Mouse (Mus musculus): ENCODE data around the gene E430018J23Rik. TPM values are rescaled to one million over a fixed set of nuclear protein-coding genes. Genes with fewer than 3 reads are reported as not detected.
"Not testable (repeated sequence)": the region's sequence is repeated elsewhere in the genome, so short reads cannot be mapped to it uniquely, and the experiment has no call there.

The E430018J23Rik gene
- polyA plus RNA-seq, 1 experiment = 10.2 TPM

DNA sequence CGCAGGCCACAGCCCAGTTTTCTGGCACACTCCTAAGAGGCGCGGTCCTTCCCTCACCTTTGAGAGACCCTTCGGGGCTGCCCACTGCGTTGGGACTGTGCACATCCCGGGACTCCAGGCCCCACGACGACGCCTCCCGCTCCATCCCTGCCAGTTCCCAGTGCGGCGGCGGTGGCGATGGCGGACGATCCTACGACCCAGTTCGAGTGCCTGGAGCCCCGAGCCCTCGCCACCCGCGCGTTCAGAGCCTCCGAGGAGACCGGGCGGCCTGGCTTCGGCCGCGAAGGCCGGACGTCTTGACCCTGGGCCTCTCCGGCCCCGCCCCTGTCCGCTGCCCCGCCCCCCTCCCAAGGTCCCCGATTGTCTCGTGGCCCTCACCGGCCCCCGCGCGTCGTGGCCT is 48.3 kb downstream of the E430018J23Rik start:
- WGBS = 1% methylated on average over 41 of the region's 42 CpGs
- no peak for DNase-seq (ENCODE audit: low read depth, low spot score)

DNA sequence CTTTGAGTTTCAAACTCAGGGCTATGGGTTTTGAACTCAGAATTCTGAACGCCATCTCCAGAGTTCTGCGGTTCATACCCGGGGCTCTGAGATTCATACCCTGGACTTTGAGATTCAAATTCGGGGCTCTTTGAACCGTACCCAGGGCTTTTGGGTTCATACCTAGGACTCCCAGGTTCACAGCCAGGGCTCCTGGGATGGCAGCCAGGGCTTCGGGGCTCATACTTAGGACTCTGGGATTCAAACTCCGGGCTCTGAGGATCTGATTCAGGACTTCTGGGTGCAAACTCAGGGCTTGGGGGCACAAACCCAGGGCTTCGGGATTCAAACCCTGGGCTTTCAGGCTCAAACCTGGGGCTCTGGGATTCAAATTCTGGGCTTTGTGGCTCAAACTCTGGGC is 49.1 kb downstream of the E430018J23Rik start:
- DNase-seq (ENCODE audit: low read depth, low spot score) = no peak
- WGBS = 76% methylated on average over 8 of the region's 8 CpGs

DNA sequence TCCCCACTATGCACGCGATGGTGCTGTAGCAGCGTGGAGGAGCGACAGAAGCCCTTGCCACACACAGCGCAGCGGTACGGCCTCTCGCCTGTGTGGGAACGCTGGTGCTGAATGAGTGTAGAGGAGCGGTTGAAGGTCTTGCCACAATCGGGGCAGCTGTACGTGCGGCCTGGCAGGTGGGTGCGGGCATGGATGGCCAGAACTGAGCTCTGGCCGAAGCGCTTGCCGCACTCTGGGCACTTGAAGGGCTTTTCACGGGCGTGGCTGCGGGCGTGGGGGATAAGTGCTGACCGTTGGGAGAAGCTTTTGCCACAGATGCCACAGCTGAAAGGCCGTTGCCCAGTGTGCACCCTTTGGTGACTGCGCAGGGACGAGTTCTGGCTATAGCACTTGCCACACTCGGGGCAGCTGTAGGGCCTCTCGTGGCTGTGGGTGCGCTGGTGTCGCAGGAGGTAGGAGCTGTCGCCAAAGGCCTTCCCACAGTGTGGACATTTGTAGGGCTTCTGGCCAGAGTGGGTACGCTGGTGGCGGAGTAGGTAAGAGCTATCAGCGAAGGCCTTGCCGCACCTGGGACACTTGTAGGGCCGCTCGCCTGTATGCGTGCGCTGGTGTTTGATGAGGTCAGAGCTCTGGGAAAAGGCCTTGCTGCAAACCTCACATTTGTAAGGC is 49.9 kb downstream of the E430018J23Rik start:
- no peak for DNase-seq (ENCODE audit: low read depth, low spot score)
- 88% methylated on average over 38 of the region's 38 CpGs for WGBS

DNA sequence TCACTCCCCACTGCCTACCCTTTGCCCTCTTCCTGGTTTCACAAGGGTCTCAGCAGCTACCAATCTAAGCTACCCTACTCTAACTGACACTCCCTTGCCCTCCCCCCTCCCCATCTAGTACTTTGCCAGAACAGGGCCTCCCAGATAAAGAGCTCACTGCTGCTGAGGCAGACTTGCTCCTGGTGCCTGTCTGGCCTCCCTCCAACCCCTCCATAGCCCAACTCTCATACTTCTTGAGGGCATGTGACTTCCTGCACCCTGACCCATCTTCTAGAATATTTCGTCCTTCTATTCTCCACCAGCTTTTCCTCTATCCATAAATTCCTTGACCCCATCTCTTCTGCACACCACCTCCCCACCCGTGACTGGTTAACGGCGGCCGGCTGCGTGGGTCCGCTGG is 50.5 kb downstream of the E430018J23Rik start:
- no peak for DNase-seq (ENCODE audit: low read depth, low spot score)
- 96% methylated on average over 7 of the region's 7 CpGs for WGBS

DNA sequence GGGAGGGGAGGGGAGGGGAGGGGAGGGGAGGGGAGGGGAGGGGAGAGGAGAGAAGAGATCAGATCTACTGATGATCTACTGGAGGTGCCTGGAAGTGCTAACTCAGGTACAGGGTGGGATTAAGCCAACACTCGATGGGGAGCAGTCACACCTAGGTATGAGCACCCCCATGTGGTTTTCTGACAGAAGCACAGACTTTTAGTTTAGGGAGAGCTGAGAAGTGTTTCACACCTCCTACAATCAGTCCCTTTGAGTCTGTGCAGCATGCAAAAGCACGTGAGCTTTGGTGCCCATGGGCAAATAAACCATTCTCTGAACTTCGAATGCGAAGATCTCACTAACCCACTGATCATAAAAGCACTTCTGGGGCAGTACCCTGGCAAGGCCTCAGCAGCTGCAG is 51.1 kb downstream of the E430018J23Rik start:
- WGBS = 27% methylated on average over 4 of the region's 4 CpGs
- no peak for DNase-seq (ENCODE audit: low read depth, low spot score)

DNA sequence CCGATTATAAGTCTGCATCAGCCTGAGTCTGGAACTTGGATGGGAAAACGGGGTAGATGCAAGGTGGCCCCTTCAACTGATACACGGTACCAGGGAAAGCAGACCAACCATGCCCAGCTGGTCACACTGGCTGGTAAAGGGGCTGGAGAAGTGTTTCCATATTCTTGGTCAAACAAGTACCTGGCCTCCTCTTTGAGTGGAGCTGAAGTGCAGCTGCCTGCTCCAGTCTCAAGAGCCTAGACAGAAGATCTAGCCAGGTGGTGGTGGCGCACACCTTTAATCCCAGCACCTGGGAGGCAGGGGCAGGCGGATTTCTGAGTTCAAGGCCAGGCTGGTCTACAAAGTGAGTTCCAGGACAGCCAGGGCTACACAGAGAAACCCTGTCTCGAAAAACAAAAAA is 51.6 kb downstream of the E430018J23Rik start:
- 95% methylated on average over 6 of the region's 6 CpGs for WGBS
- not testable (repeated sequence) for DNase-seq (ENCODE audit: low read depth, low spot score)

DNA sequence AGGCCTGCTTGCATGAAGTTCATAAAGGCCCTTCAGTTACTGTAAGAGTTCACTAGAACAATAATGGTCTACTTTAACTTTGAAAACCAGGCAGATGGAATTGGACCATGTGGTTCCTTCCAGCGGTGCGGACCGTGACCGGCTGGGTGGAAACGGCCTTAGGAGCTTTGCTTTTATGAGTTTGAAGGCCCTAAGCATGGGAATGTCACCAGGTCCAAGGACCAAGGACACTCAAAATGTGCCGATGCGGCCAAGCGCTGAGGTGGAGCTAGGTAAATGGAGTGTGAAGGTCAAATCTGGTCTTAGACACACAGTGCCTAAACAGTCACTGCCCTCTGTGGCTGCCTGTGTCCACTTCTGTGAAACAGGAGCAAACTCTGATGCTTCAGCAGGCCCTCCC is 52.1 kb downstream of the E430018J23Rik start:
- DNase-seq (ENCODE audit: low read depth, low spot score) = no peak
- 87% methylated on average over 8 of the region's 8 CpGs for WGBS

Other genes with a start within 250 kb of the E430018J23Rik start
- 25.1 and 28.6 TPM in 2 replicates for gene Cd2bp2, start 197.6 kb downstream of the E430018J23Rik start, polyA plus RNA-seq (2012; rRNA removed)
- gene Tbc1d10b, start 185.2 kb downstream of the E430018J23Rik start, polyA plus RNA-seq (2012; rRNA removed) = 30.0 and 34.2 TPM in 2 replicates
- 2.5 and 4.1 TPM in 2 replicates for gene Mylpf, start 184.7 kb downstream of the E430018J23Rik start, polyA plus RNA-seq (2012; rRNA removed)
- 5.7 and 7.9 TPM in 2 replicates for gene Zfp553, start 160.6 kb downstream of the E430018J23Rik start, polyA plus RNA-seq (2012; rRNA removed)
- 32.4 and 34.6 TPM in 2 replicates for gene Sept1, start 160.5 kb downstream of the E430018J23Rik start, polyA plus RNA-seq (2012; rRNA removed)
- gene Zfp771, start 149.4 kb downstream of the E430018J23Rik start, polyA plus RNA-seq (2012; rRNA removed) = 25.7 and 34.0 TPM in 2 replicates
- 79.9 and 80.9 TPM in 2 replicates for gene Dctpp1, start 132.9 kb downstream of the E430018J23Rik start, polyA plus RNA-seq (2012; rRNA removed)
- 58.1 and 85.1 TPM in 2 replicates for gene Sephs2, start 119.6 kb downstream of the E430018J23Rik start, polyA plus RNA-seq (2012; rRNA removed)
- gene Itgal, start 97.4 kb downstream of the E430018J23Rik start, polyA plus RNA-seq (2012; rRNA removed) = 9.9 and 13.0 TPM in 2 replicates
- 19.4 and 28.2 TPM in 2 replicates for gene Zfp768, start 48.0 kb downstream of the E430018J23Rik start, polyA plus RNA-seq (2012; rRNA removed)
- 15.0 and 35.0 TPM in 2 replicates for gene Zfp747, start 17.6 kb downstream of the E430018J23Rik start, polyA plus RNA-seq (2012; rRNA removed)
- 6.2 and 9.3 TPM in 2 replicates for gene 9130019O22Rik, start 6.5 kb downstream of the E430018J23Rik start, polyA plus RNA-seq (2012; rRNA removed)
- gene Zfp764, start 13.2 kb upstream of the E430018J23Rik start, polyA plus RNA-seq (2012; rRNA removed) = 5.8 and 8.8 TPM in 2 replicates
- gene Zfp688, start 28.4 kb upstream of the E430018J23Rik start, polyA plus RNA-seq (2012; rRNA removed) = 18.1 and 20.5 TPM in 2 replicates
- gene Zfp689, start 55.5 kb upstream of the E430018J23Rik start, polyA plus RNA-seq (2012; rRNA removed) = 2.1 and 2.5 TPM in 2 replicates
- gene Prr14, start 66.0 kb upstream of the E430018J23Rik start, polyA plus RNA-seq (2012; rRNA removed) = 59.8 and 93.6 TPM in 2 replicates
- gene Fbrs, start 85.6 kb upstream of the E430018J23Rik start, polyA plus RNA-seq (2012; rRNA removed) = 21.0 and 26.6 TPM in 2 replicates
- gene Srcap, start 118.4 kb upstream of the E430018J23Rik start, polyA plus RNA-seq (2012; rRNA removed) = 6.7 and 14.4 TPM in 2 replicates
- 12.6 and 14.7 TPM in 2 replicates for gene Gm42715, start 126.0 kb upstream of the E430018J23Rik start, polyA plus RNA-seq (2012; rRNA removed)
- gene Tmem265, start 167.8 kb upstream of the E430018J23Rik start, polyA plus RNA-seq (2012; rRNA removed) = 2.7 and 3.5 TPM in 2 replicates
- gene Phkg2, start 179.7 kb upstream of the E430018J23Rik start, polyA plus RNA-seq (2012; rRNA removed) = 47.2 and 62.7 TPM in 2 replicates
- 1.3 and 1.4 TPM in 2 replicates for gene Ccdc189, start 195.0 kb upstream of the E430018J23Rik start, polyA plus RNA-seq (2012; rRNA removed)
- gene Rnf40, start 195.1 kb upstream of the E430018J23Rik start, polyA plus RNA-seq (2012; rRNA removed) = 23.7 and 30.9 TPM in 2 replicates
- gene Zfp629, start 222.2 kb upstream of the E430018J23Rik start, polyA plus RNA-seq (2012; rRNA removed) = 5.3 and 7.6 TPM in 2 replicates

Data from large intestine, adult 2 months (tissue).